Comparison of ENCODE assay signal across 10 mouse cellular contexts in the genomic region with DNA sequence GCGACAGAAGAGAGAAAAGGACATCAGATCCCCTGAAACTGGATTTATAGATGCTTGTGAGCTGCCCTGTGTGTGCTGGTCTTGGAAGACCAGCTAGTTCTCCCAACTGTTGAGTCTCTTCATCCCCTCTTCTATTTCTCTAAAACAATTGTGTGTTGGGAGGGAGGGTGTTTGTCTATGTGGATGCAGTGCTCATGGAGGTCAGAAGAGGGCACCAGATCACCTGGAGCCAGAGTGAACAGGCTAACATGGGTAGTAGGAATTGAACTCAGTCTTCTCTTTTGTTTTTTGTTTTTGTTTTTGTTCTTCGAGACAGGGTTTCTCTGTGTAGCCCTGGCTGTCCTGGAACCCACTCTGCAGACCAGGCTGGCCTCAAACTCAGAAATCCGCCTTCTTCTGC. TPM values are rescaled to one million over a fixed set of nuclear protein-coding genes. Genes with fewer than 3 reads are reported as not detected.
DNase-seq lines count a peak whose midpoint lies in the region; ATAC-seq and TF ChIP-seq lines count a peak whose summit lies in the region.
"Had no signal": no experiment of that assay in that cellular context is flagged by ENCODE, and none has a peak within 500 bp of the region (broad histone marks: within the 10 kb centered on the region; RNA-seq: fewer than 3 reads in every experiment).

No protein-coding gene starts in this region.

- no peaks in the 10 kb centered on the region for H3K4me1 ChIP-seq in heart, embryonic 11.5 days (ENCODE audit: control insufficient read depth, insufficient read depth, low read length)
- H3K4me1 ChIP-seq in small intestine, adult 2 months (ENCODE audit: control insufficient read depth, insufficient read depth, insufficient read length, low read length), result no peaks in the 10 kb centered on the region
- H3K4me1 ChIP-seq: lung, embryonic 15.5 days had no signal

- no peaks in the 10 kb centered on the region for H3K9me3 ChIP-seq in heart, embryonic 11.5 days (replicated peaks; ENCODE audit: control insufficient read depth, low read length)
- H3K9me3 ChIP-seq: lung, embryonic 15.5 days had no signal

- no peak overlapping the region for H3K4me3 ChIP-seq in heart, embryonic 11.5 days (ENCODE audit: low read depth, low read length)
- no peak overlapping the region for H3K4me3 ChIP-seq in small intestine, adult 2 months (ENCODE audit: low read depth, low read length)
- H3K4me3 ChIP-seq: lung, embryonic 15.5 days had no signal

- TF ChIP-seq POLR2A in brain, embryonic 14.5 days (IDR thresholded peaks at IDR 0.05; ENCODE audit: borderline replicate concordance, extremely low read depth, insufficient read depth, insufficient read length, poor library complexity, severe bottlenecking), result no peak
- TF ChIP-seq POLR2A in small intestine, adult 2 months (IDR thresholded peaks at IDR 0.05; ENCODE audit: low read depth, low read length), result no peak

- H3K9ac ChIP-seq in heart, embryonic 11.5 days (ENCODE audit: low read depth, low read length), result no peak overlapping the region
- H3K9ac ChIP-seq: lung, embryonic 15.5 days had no signal

- no peaks in the 10 kb centered on the region for H3K27me3 ChIP-seq in heart, embryonic 11.5 days (ENCODE audit: control insufficient read depth, insufficient read depth, low read length)
- H3K27me3 ChIP-seq in small intestine, adult 2 months (ENCODE audit: control insufficient read depth, insufficient read depth, low read length), result no peaks in the 10 kb centered on the region
- H3K27me3 ChIP-seq: lung, embryonic 15.5 days had no signal

- ATAC-seq in heart, embryonic 11.5 days (replicated peaks; ENCODE audit: insufficient number of reproducible peaks, low FRiP score, low TSS enrichment), result no peak

- H3K4me2 ChIP-seq in heart, embryonic 11.5 days, result no peak overlapping the region
- H3K4me2 ChIP-seq: lung, embryonic 15.5 days had no signal

- DNase-seq in heart, adult 18-20 months, result peak; percentile 7 to 29
- peak; percentile 23 for DNase-seq in right cerebral cortex, adult 18-20 months
- no peak for DNase-seq in right cerebral cortex, postnatal 4 days
- peak; percentile 51 for DNase-seq in brain, embryonic 14.5 days (ENCODE audit: low read depth)
- peak; percentile 36 for DNase-seq in heart, postnatal 4 days
- DNase-seq in frontal cortex, postnatal 25 days (ENCODE audit: low spot score in 2 of 2), result no peak

- peaks cover 29% of the 10 kb centered on the region for H3K36me3 ChIP-seq in heart, embryonic 11.5 days (ENCODE audit: control insufficient read depth, insufficient read depth, low read length)
- peaks cover 60% of the 10 kb centered on the region for H3K36me3 ChIP-seq in small intestine, adult 2 months (ENCODE audit: control insufficient read depth, insufficient read depth, low read length)

- 88% methylated on average over 3 of the region's 3 CpGs for WGBS in heart, embryonic 11.5 days (ENCODE audit: insufficient replicate concordance)
- 81% methylated on average over 3 of the region's 3 CpGs for WGBS in small intestine, adult 2 months

- TF ChIP-seq CTCF in brain, embryonic 14.5 days (IDR thresholded peaks at IDR 0.05; ENCODE audit: borderline replicate concordance, extremely low read depth, insufficient read depth, insufficient read length), result peak; percentile 57; the same call in 1 of the 2 replicates
- peak; percentile 37; the same call in 1 of the 2 replicates for TF ChIP-seq CTCF in small intestine, adult 2 months (IDR thresholded peaks at IDR 0.05; ENCODE audit: extremely low read depth, insufficient read length, insufficient replicate concordance, low read depth, low read length)

- no peak overlapping the region for H3K27ac ChIP-seq in heart, embryonic 11.5 days (ENCODE audit: low read depth, low read length)
- H3K27ac ChIP-seq in small intestine, adult 2 months (ENCODE audit: insufficient read depth, low read depth, low read length), result no peak overlapping the region
- H3K27ac ChIP-seq: lung, embryonic 15.5 days had no signal

RNA-seq across cellular contexts. Expression of a gene that starts 34.3 kb away (rescaled TPM):
- total RNA-seq in heart, adult 18-20 months (2021), result 10 to 100 TPM; 25.9 to 30.0 TPM
- polyA plus RNA-seq in heart, embryonic 11.5 days (2014; fragmentation: Nextera tagmentation; extraction: Ambion mirVana), result 7.9 TPM in 2 replicates
- polyA plus RNA-seq in brain, embryonic 14.5 days (2012; rRNA removed), result 131 and 149 TPM in 2 replicates
- total RNA-seq in heart, postnatal 4 days (2021), result 10 to 100 TPM; 12.3 to 12.5 TPM
- polyA plus RNA-seq in small intestine, adult 2 months (2012; rRNA removed), result 26.9 and 45.2 TPM in 2 replicates

RNA-seq across cellular contexts. Expression of a gene that starts 42.1 kb away (rescaled TPM):
- total RNA-seq in heart, adult 18-20 months (2021), result not detected
- polyA plus RNA-seq in heart, embryonic 11.5 days (2014; fragmentation: Nextera tagmentation; extraction: Ambion mirVana), result not detected in 2 replicates
- 0.03 and 0.05 TPM in 2 replicates for polyA plus RNA-seq in brain, embryonic 14.5 days (2012; rRNA removed)
- not detected for total RNA-seq in heart, postnatal 4 days (2021)
- polyA plus RNA-seq in small intestine, adult 2 months (2012; rRNA removed), result not detected in 2 replicates
- polyA plus RNA-seq: stomach, embryonic 16.5 days had no signal

RNA-seq across cellular contexts. Expression of a gene that starts 43.0 kb away (rescaled TPM):
- 10 to 100 TPM; 24.2 to 25.6 TPM for total RNA-seq in heart, adult 18-20 months (2021)
- polyA plus RNA-seq in heart, embryonic 11.5 days (2014; fragmentation: Nextera tagmentation; extraction: Ambion mirVana), result 165 and 178 TPM in 2 replicates
- 169 and 202 TPM in 2 replicates for polyA plus RNA-seq in brain, embryonic 14.5 days (2012; rRNA removed)
- total RNA-seq in heart, postnatal 4 days (2021), result 10 to 100 TPM; 54.5 to 58.7 TPM
- polyA plus RNA-seq in small intestine, adult 2 months (2012; rRNA removed), result 47.8 and 81.3 TPM in 2 replicates

Comparison
In these comparisons a context has a peak if more than half of its experiments do, and no peak if none do; other contexts are left out.
1. DNase-seq: peak in heart, adult 18-20 months (2 of 2), right cerebral cortex, adult 18-20 months (single experiment), brain, embryonic 14.5 days (single experiment) and heart, postnatal 4 days (single experiment); none in right cerebral cortex, postnatal 4 days (single experiment) and frontal cortex, postnatal 25 days (0 of 2).